Mouse (Mus musculus): ENCODE data around the gene Eif4b.
"Not testable (repeated sequence)": the region's sequence is repeated elsewhere in the genome, so short reads cannot be mapped to it uniquely, and the experiment has no call there.

Eif4b gene

GRCm38 (mm10) chr15:102074876-102075585 lies 1.5 kb downstream of the Eif4b start:
- no peak for DNase-seq (ENCODE audit: low read depth)

GRCm38 (mm10) chr15:102077111-102077677 lies 3.6 kb downstream of the Eif4b start:
- DNase-seq (ENCODE audit: low read depth): no peak

DNA sequence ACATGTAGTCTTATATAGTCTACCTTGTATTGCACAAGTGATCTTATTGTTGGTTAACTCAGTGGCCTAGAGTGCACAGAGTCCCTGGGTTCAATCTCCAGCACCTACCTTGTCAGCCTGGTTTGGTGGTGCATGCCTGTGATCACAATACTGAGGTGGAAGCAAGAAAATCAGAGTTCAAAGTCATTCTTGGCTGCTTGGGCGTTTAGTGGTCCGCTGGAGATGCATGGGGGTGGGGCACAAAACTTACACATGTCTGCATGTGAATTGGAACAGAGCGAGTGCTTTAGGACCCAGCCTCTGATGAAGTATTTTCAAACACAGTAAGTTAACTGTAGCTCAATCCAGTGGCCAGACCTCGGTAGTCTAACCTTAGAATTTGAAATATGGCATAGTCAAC lies 5.6 kb downstream of the Eif4b start:
- no peak for DNase-seq (ENCODE audit: low read depth)

- not testable (repeated sequence) for DNase-seq (ENCODE audit: low read depth)
Observed at GRCm38 (mm10) chr15:102079924-102080323, 6.4 kb downstream of the Eif4b start.

DNA sequence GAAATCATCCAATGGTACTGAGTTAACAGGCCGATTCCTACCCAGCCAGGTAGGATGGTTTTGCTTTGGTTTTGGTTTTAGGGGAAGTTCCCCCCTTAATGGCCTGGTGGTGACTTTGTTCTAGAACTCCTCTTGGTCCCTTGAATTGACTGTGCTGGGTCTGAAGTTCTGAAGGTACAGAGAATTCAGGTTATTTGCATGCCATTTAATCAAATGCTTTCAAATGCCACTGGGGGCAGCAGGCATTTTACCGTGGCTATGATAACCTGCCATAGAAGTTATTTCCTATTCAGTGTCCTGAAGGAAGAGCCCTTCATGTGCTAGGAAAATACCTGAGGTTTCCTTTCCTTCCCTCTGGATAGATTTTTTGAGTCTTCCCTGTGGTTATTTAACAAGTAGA lies 6.9 kb downstream of the Eif4b start:
- DNase-seq (ENCODE audit: low read depth): no peak

DNA sequence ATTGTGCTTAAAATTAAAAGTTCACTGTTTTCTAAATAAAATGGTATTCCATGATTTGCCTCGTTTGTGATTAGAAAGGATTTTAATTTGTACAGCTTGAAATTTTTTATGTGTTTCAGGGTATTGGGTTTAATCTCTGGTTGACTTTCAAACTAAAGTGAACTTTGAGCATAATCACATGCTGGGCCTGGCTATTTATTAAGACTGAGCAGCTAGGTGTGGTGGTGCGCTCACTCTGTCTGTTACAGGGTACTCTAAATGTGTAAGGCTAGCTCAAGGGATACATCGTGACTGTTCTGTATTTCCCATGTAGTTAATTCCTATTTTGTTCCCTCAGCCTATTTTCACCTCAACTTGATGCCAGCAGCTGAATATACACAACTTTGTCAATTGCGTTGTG lies 8.6 kb downstream of the Eif4b start:
- no peak for DNase-seq (ENCODE audit: low read depth)

GRCm38 (mm10) chr15:102083028-102083427 lies 9.5 kb downstream of the Eif4b start:
- DNase-seq (ENCODE audit: low read depth): no peak

DNA sequence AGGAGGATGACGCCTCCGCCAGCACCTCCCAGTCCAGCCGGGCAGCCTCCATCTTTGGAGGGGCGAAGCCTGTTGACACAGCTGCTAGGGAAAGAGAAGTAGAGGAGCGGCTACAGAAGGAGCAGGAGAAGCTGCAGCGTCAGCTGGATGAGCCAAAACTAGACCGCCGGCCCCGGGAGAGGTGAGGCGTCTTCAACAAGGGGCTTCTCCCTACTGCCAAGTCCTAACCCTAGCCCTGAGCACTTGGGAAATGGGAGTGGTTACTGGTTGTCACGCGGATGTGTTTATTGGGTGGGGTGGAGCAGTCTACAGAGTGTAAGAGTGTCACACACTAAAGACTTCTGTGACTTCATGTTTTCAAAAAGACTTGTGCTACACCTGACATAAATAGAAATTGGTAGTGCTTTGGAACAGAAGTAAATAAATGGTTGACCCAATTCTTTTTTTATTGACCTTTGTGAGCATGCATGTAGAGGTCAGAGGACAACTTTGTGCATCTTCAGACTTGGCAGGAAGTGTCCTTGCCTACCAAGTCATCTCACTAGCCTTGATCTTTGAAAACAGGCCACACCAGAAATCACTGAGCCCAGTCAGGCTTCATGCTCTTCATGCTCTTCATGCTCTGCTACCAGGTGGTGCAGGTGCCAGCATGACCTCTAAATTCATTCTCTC lies 16.5 kb downstream of the Eif4b start:
- DNase-seq (ENCODE audit: low read depth): no peak

DNA sequence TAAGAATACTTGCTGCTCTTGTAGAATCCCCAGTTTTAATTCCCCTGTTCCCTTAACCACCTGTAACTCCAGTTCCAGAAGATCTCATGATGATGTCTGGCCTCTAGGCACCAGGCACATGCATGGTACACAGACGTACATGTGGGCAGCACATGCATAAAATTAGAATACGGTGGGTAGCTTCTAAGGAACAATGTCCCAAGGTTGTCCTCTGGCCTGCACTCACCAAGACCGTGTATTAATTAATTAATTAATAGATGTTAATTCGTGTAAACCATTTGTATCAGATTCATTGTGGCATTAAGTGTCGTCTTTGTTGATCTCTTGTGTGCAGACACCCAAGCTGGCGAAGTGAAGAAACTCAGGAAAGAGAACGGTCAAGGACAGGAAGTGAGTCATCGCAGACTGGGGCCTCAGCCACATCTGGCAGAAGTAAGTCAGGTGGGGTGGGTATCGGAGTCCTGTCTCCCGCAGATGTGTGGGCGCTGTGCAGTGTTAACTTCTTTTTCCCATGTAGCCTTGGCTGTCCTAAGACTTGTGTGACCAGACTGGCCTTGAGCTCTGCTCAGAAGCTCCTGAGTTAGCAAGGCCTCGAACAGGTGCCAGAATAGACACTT lies 17.6 kb downstream of the Eif4b start:
- no peak for DNase-seq (ENCODE audit: low read depth)

GRCm38 (mm10) chr15:102091688-102092087 lies 18.1 kb downstream of the Eif4b start:
- no peak for DNase-seq (ENCODE audit: low read depth)

GRCm38 (mm10) chr15:102092222-102092621 lies 18.6 kb downstream of the Eif4b start:
- no peak for DNase-seq (ENCODE audit: low read depth)

DNA sequence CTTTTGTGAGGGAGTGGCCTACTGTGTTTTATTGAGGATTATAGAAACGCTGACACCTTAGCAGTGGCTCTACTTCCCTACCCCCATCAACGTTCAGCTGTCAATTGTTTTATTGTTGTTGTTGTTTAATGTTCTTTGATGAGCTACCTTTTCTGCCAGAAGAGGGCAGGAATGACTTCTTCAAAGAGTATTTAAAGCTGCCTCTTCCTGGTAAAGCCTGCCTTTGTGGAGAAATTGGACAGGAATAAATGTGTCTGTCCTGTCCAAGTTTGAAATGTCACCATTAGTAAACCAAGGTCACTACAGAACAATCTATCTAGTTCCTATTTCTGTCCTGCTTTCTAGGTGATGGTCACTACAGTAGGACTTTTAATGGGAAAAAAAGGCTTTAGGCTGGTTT lies 20.6 kb downstream of the Eif4b start:
- no peak for DNase-seq (ENCODE audit: low read depth)

DNA sequence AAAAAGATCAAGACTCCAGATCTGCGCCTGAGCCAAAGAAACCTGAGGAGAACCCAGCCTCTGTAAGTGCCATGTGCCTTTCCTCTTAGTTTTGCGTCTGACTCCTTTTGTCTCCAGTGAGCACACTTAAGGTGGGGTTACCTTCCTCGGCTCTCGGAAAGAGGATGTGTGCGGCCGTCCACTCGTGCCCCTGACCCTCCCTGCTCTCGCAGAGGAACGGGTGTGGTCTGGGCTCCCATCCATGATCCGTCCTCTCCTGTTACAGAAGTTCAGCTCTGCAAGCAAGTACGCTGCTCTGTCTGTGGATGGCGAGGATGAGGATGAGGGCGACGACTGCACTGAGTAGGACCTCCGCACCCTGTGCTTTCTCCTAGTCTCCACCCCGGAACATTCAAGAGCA lies 21.4 kb downstream of the Eif4b start:
- DNase-seq (ENCODE audit: low read depth): no peak

- no peak for DNase-seq (ENCODE audit: low read depth)
Observed at GRCm38 (mm10) chr15:102097147-102097915, 23.8 kb downstream of the Eif4b start.

GRCm38 (mm10) chr15:102097991-102098555 lies 24.5 kb downstream of the Eif4b start:
- no peak for DNase-seq (ENCODE audit: low read depth)

DNA sequence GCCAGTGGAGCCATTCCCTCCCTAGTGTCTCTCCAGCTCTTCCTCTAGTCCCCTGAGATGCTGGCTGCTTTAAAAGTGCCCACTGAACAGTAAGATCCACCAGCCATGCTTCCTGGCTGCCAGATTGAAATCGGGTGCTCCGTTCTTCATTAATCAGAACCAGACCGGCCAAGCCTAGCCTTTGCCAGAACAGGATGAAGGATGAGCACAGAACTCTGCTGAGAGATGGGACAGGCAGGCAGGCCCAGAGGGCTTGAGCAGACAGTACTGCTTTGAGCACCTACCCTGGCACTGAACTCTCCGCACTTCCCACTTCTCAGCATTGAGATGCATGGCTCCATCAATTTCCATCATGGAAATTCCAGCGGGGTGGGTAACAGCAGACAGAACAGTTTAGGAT lies 25.7 kb downstream of the Eif4b start:
- DNase-seq (ENCODE audit: low read depth): no peak

DNA sequence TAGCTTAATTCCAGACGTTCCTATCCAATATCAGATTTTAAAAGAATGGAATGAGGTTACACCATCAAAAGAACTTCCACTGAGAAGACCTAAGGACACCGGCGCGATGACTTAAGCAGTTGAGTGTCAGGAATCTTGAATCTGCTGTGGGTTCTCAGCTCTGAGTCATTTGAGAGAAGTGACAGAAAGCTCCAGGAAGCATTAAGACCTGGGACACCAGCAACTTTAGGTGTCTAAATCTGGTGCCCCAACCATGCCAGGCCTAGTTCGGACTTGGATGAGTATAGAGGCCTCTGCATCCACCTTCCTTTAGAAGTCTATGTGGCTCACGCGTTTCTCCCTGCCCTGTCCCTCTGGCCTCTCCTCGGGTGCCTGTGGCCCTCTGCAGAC lies 26.2 kb downstream of the Eif4b start:
- no peak for DNase-seq (ENCODE audit: low read depth)

DNA sequence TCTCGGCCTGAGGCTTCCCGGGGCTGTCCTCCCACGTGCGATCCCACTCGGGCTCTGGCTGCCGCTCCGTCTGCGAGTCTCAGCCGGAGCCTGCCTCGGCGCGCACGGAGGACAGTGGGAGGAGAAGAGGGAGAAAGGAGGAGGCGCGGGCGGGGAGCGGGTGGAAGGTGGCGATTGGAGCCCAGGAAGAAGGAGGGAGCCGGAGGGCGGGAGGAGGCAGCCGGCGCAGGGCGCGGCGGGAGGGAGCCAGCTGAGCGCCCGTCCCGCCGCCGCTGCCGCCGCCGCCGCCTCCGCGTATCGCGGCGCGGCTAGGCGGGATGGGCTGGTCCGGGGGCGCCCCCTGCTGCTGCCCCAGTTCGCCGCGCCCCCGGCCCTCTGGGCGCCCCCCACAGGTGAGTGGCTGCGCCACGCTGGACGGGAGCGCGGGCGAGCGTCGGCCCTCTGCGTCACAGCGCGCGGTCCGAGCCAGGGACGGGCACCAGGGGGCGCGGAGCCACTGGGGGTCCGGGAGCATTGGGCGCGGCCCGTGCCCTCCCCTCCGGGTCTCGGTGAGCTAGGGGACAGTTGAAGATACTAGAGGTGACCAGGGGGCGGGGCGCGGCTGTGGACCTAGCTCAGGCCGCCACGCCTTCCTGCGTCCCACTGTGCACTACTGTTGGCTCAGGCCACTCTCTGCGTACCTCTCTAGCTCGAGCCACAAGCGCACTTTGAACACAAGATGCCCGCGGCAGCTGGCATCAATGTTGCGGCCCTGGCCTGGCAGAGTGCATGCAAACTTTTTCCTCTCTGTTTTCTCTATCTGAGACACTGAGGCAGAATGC lies 26.8 kb downstream of the Eif4b start, which contains the start of gene Tns2:
Tns2 (plus strand) TSS at position 253 of the 821 bp plus-strand sequence.
- peak; percentile 56 for DNase-seq (ENCODE audit: low read depth)

DNA sequence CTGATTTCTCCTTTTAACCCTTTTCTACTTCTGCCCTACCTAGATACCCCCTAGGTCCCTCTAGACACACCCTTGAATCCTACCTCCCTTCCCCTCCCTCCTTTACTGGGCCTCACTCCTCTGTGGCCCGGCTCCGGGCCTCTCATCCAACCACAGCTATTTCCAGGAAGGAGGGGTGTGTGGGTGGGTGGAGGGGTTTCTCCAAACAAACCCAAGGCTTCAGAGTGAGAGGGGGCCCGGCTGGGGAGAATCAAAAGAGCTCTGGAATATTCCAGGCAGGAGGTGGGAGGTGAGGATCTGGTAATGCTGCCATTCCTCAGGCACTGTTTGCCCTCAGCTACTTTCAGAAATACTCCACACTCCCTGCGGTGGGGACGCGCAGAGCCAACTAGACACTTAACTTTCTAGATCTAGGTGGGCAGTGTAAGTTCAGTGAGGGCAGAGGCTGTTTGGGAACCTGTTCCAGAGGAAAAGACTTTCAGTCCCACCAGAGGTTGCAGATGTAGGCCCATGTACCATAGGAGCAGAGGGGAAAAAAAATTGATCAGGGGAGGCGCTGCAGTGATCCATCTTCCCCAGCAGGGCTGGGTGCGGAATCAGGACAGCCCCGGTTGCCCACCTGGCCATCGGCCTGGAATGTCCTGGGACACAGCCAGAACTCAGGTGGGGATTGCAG lies 27.6 kb downstream of the Eif4b start:
- DNase-seq (ENCODE audit: low read depth): no peak
